Mouse (Mus musculus): ENCODE measurements around the gene Khdrbs1. TPM values are rescaled to one million over a fixed set of nuclear protein-coding genes. Genes with fewer than 3 reads are reported as not detected.

Gene Khdrbs1
- total RNA-seq, 1 experiment from 2014 or later: 120 TPM

DNA sequence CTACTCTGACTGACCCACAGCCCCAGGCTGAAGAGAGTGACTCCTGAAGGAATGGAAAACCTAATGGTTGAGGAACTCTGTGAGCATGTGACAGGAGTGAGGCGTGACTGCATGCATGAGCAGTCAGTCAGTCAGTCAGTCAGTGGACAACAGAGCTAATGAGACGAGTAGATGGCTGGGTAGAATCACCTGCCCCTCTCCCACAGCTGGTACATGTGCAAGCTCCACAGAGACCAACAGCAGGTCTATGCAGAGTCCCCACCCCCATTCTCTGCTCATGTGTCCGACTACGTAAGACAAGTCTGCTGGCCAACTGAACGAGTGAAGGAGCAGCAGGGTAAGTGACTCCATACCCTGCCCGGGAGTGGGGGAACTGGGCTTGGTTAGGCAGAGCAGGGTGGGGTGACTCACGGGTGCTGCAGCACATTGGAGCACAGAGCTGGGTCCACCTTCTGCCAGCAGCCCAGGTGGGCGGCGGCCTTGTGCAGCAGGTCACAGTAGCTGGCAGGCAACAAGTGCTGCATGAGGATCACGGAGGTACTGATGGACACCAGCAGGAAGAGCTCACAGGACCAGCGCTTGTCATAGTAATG lies 58.1 kb downstream of the Khdrbs1 start:
- no peak for ATAC-seq (replicated peaks; ENCODE audit: low read depth, poor library complexity, severe bottlenecking)

DNA sequence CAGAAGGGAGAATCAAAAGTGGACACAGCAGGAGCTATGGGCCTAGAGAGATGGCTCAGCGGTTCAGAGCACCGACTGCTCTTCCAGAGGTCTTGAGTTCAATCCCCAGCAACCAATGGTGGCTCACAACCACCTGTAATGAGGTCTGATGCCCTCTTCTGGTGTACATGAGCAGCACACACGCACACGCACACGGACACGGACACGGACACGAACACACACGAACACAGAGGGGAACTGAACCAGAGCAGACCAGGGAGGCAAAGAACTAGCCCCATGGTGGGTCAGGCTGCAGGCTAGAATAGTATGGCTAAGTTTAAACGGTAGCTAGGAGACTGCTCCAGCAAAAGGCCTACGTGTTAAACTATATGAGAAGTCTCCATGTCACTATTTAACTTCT lies 60.3 kb downstream of the Khdrbs1 start:
- ATAC-seq (replicated peaks; ENCODE audit: low read depth, poor library complexity, severe bottlenecking): no peak

DNA sequence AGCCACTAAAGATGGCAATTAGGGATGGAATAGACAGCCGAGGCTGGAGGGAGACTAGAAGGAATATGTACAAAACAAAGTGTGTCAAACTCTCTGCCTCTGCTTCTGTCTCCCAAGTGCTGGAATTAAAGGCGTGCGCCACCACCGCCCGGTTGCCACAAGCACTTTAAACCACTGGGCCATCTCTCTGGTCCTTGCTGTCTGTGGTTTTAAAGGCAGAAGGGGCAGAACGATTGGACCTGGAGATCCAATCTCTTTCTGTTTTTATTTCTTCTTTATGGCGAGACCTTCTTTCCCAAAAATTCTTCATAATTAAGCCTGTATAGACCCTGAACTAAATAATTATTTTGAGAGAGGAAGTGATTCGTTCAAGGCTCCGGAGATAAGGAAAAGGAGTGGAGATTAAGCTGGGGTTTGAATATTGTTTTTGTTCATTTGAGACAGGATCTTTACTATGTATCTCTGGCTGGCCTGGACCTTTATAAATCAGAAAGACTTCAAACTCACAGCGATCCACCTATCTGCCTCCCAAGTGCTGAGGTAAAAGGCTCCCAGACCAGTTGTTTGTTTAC lies 69.1 kb downstream of the Khdrbs1 start:
- ATAC-seq (replicated peaks; ENCODE audit: low read depth, poor library complexity, severe bottlenecking): peak; percentile 54

DNA sequence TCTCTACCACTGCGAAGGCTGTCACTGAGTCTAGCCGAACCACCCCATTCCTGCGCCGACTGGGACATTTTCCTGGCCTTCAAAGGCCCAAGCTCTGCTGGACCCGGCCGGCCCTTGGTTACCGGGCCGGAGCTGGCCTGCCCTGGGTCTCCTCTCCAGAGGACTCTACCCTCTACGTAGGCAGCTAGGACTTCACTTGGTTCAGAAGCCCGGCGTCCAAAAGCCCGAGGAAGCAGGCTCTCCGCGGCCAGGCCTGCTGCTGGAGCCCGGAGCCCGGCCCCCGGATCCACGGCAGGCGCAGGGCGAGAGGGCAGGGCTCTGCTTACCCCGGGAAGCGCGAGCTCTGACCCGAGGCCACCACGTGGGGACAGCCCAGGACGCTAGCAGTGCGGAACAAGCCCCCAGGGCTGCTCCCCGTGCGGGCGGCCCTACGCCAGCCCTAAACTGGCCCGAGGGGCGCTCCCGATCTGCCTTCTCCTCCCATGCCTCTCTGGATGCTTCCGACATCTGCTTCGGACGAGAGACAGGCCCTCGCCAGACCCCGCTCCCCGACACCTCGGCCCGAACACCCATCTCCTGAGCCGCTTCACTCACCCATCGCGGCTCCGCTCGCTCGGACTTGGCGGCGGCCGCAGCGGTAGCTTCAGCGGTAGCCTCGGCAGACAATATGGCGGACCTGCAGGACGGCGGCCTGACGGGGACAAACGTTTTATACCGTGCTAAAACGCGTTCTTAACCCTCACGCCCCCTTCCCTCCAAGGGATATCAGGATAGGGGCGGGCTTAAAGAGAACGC lies 69.8 kb downstream of the Khdrbs1 start, which contains the start of gene Kpna6:
Kpna6 (minus strand) TSS at position 685 of the 795 bp plus-strand sequence.
- ATAC-seq (replicated peaks; ENCODE audit: low read depth, poor library complexity, severe bottlenecking): peak; percentile 94

DNA sequence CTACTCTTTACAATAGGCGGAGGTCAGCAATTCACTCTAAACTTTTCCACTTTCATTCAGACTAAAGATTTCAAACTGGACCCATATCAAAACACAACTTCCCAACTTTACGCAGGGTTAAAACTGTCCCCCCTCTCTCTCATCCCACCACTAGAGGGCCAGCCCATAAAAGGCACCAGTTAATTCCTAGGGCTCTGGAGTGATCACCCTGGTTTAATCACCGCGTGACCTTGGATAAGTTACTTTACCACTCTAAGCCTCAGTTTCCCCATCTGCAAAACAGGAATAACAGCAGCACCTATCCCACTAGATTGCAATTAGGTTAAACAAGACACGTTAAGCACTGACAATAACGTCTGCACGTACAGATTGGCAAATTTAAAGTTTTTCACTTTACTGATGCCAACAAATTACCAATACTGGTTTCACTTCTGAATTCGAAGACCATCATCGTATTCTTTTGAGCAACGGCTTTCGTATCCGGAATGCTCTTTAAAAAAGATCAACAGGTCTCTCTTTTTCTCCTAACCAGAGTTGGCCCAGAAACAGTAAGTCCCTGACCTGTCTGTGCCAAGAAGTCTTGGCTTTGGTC lies 70.5 kb downstream of the Khdrbs1 start:
- ATAC-seq (replicated peaks; ENCODE audit: low read depth, poor library complexity, severe bottlenecking): peak; percentile 61

DNA sequence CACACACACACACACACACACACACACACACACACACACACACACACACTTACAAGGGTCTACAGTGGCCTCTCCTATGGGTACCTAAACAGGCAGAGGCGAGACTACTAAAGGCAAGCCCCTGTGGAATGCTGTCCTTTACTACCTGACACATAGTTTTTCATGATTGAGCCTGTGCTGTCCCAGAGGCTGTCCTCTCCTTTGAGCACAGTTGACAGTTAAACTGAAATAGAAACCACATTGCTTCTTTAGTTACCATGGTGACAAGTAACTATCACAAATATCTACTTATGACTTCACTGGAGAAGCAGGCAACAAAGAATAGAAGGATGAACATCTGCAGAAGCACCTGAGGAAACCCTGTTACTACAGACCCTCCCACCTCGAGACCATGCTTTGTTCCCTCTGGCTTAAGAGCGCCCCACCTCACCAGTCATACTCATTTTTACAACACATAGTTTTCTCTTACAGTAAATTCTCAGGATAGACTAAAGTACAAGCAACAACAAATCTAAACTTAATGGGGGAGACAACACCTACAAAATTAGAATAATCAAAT lies 79.8 kb downstream of the Khdrbs1 start:
- 0 out of 2 replicates have a peak, but pooled peaks have one; percentile 32 for ATAC-seq (replicated peaks; ENCODE audit: low read depth, poor library complexity, severe bottlenecking)

DNA sequence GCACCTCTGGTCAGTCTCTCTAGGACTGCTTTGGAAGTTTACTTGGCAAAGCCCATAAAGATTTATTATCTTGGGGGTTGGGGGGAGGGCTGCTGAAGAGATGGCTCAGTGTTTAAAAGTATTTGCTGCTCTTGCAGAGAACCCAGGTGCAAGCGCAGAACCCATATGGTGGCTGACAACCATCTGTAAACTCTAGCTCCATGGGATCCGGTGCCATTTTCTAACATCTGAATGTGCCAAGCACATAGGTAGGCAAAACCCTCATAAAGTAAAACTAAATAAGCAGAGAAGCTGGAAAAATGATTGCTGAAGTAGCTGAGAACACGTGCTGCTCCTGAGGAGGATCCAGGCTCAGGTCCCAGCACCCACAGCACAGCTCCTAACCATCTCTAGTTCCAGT lies 80.5 kb downstream of the Khdrbs1 start:
- no peak for ATAC-seq (replicated peaks; ENCODE audit: low read depth, poor library complexity, severe bottlenecking)

DNA sequence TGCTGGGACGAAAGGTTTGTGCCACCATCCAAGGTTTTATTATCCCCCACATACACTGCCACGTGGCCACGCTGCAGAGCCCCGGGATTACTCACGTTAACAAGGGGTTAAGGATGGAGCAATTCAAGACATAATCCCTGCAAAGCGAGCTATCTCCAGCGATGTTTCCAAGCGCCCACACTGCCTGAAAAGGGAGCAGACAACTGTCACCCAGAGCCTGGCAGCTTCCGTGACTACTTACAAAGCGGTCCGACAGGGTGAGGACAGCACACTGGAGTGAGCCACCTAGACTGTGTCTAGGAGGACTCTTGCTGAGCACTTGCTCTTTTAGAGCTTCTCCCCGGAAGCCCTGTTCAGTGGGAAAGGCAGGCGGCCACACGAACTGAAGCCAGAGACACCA lies 87.3 kb downstream of the Khdrbs1 start:
- ATAC-seq (replicated peaks; ENCODE audit: low read depth, poor library complexity, severe bottlenecking): no peak

Other genes with a start within 250 kb of the Khdrbs1 start
- gene Marcksl1, start 228.7 kb downstream of the Khdrbs1 start, total RNA-seq (2017): 80.7 and 93.1 TPM in 2 replicates
- 75.8 and 103 TPM in 2 replicates for gene Hdac1, start 199.6 kb downstream of the Khdrbs1 start, total RNA-seq (2017)
- gene Lck, start 168.7 kb downstream of the Khdrbs1 start, total RNA-seq (2017): 8.1 and 17.5 TPM in 2 replicates
- not detected in 2 replicates for gene Fam167b, start 163.8 kb downstream of the Khdrbs1 start, total RNA-seq (2017)
- gene Eif3i, start 141.7 kb downstream of the Khdrbs1 start, total RNA-seq (2017): 256 and 262 TPM in 2 replicates
- gene Tmem234, start 141.6 kb downstream of the Khdrbs1 start, total RNA-seq (2017): 82.7 and 92.3 TPM in 2 replicates
- gene Dcdc2b, start 128.0 kb downstream of the Khdrbs1 start, total RNA-seq (2017): not detected in 2 replicates
- gene Iqcc, start 123.2 kb downstream of the Khdrbs1 start, total RNA-seq (2017): 11.1 and 17.1 TPM in 2 replicates
- gene Ccdc28b, start 118.4 kb downstream of the Khdrbs1 start, total RNA-seq (2017): 48.6 and 59.3 TPM in 2 replicates
- gene Txlna, start 101.2 kb downstream of the Khdrbs1 start, total RNA-seq (2017): 112 and 134 TPM in 2 replicates
- gene Kpna6, start 69.5 kb downstream of the Khdrbs1 start, total RNA-seq (2017): 21.9 and 26.2 TPM in 2 replicates
- gene Tmem39b, start 45.5 kb downstream of the Khdrbs1 start, total RNA-seq (2017): 7.9 and 9.6 TPM in 2 replicates
- 364 and 441 TPM in 2 replicates for gene Ptp4a2, start 68.9 kb upstream of the Khdrbs1 start, total RNA-seq (2017)
- 0.05 TPM in 1 of 2 replicates, not detected in the other for gene Spocd1, start 186.9 kb upstream of the Khdrbs1 start, total RNA-seq (2017)
- gene Adgrb2, start 242.6 kb upstream of the Khdrbs1 start, total RNA-seq (2017): 0.87 and 1.7 TPM in 2 replicates

Data from common myeloid progenitor, adult 5-6 weeks (primary cell).